Mouse (Mus musculus) induced T-regulatory cell, adult 2 months (primary cell): ENCODE data around the gene Atp2a2.

Experiments
- DNase-seq: peaks from one replicate; pipeline ENCODE4 v3.0.0-alpha.2; 2012; ENCODE audit warnings: low read depth

Gene Atp2a2

GRCm38 (mm10) chr5:122409692-122410645 is 92.1 kb downstream of the Atp2a2 start:
- peak; percentile 44 for DNase-seq

- DNase-seq, result no peak
Measured at GRCm38 (mm10) chr5:122405537-122405936, 96.5 kb downstream of the Atp2a2 start.
